Mouse (Mus musculus): ENCODE measurements around the gene Rpl7l1. TPM values are rescaled to one million over a fixed set of nuclear protein-coding genes. Genes with fewer than 3 reads are reported as not detected.
"Not testable (repeated sequence)": the region's sequence is repeated elsewhere in the genome, so short reads cannot be mapped to it uniquely, and the experiment has no call there.

Rpl7l1 gene
- polyA plus RNA-seq, 1 experiment = 13.7 TPM

- peaks cover 40% of the 10 kb centered on the region for H3K36me3 ChIP-seq (ENCODE audit: control insufficient read depth, insufficient read depth, low read length)
Measured at GRCm38 (mm10) chr17:46801761-46802160, 19.3 kb upstream of the Rpl7l1 start.

GRCm38 (mm10) chr17:46799680-46800079, 17.2 kb upstream of the Rpl7l1 start:
- no peak for DNase-seq (ENCODE audit: low read depth in 1 of 2, low spot score in 2 of 2)
- Histone ChIP-seq H3K4me3 (ENCODE audit: extremely low read depth, insufficient read depth, insufficient read length) (no peak overlapping the region), H3K27ac (ENCODE audit: insufficient read depth, low read length) (no peak overlapping the region), H3K36me3 (ENCODE audit: control insufficient read depth, insufficient read depth, low read length) (peaks cover 27% of the 10 kb centered on the region), H3K27me3 (ENCODE audit: control insufficient read depth, insufficient read depth, low read length) (no peaks in the 10 kb centered on the region), H3K4me1 (ENCODE audit: control insufficient read depth, insufficient read depth, insufficient read length) (no peaks in the 10 kb centered on the region; the same call in 1 of the 2 replicates)
- no peak for TF ChIP-seq CTCF (IDR thresholded peaks at IDR 0.05; ENCODE audit: extremely low read depth, insufficient read depth, insufficient read length, insufficient replicate concordance)
- TF ChIP-seq POLR2A (IDR thresholded peaks at IDR 0.05; ENCODE audit: low read depth, low read length) = no peak
- 70% methylated on average over 10 of the region's 10 CpGs for WGBS

More at GRCm38 (mm10) chr17:46801761-46802160, 19.3 kb upstream of the Rpl7l1 start:
- 77% methylated on average over 6 of the region's 6 CpGs for WGBS
- DNase-seq (ENCODE audit: low read depth in 1 of 2, low spot score in 2 of 2) = no peak
- Histone ChIP-seq H3K4me1 (ENCODE audit: control insufficient read depth, insufficient read depth, insufficient read length) (no peaks in the 10 kb centered on the region; the same call in 1 of the 2 replicates), H3K4me3 (ENCODE audit: extremely low read depth, insufficient read depth, insufficient read length) (no peak overlapping the region), H3K27me3 (ENCODE audit: control insufficient read depth, insufficient read depth, low read length) (no peaks in the 10 kb centered on the region), H3K27ac (ENCODE audit: insufficient read depth, low read length) (no peak overlapping the region)
- TF ChIP-seq POLR2A (IDR thresholded peaks at IDR 0.05; ENCODE audit: low read depth, low read length) = no peak
- TF ChIP-seq CTCF (IDR thresholded peaks at IDR 0.05; ENCODE audit: extremely low read depth, insufficient read depth, insufficient read length, insufficient replicate concordance) = no peak

- no peak for DNase-seq (ENCODE audit: low read depth in 1 of 2, low spot score in 2 of 2)
- Histone ChIP-seq H3K4me3 (ENCODE audit: extremely low read depth, insufficient read depth, insufficient read length) (no peak overlapping the region), H3K27ac (ENCODE audit: insufficient read depth, low read length) (no peak overlapping the region), H3K27me3 (ENCODE audit: control insufficient read depth, insufficient read depth, low read length) (no peaks in the 10 kb centered on the region), H3K4me1 (ENCODE audit: control insufficient read depth, insufficient read depth, insufficient read length) (no peaks in the 10 kb centered on the region; the same call in 1 of the 2 replicates), H3K36me3 (ENCODE audit: control insufficient read depth, insufficient read depth, low read length) (peaks cover 25% of the 10 kb centered on the region)
- WGBS = 88% methylated on average over 8 of the region's 8 CpGs
- TF ChIP-seq CTCF (IDR thresholded peaks at IDR 0.05; ENCODE audit: extremely low read depth, insufficient read depth, insufficient read length, insufficient replicate concordance) = no peak
- TF ChIP-seq POLR2A (IDR thresholded peaks at IDR 0.05; ENCODE audit: low read depth, low read length) = no peak
Measured at GRCm38 (mm10) chr17:46797386-46797785, 14.9 kb upstream of the Rpl7l1 start.

DNA sequence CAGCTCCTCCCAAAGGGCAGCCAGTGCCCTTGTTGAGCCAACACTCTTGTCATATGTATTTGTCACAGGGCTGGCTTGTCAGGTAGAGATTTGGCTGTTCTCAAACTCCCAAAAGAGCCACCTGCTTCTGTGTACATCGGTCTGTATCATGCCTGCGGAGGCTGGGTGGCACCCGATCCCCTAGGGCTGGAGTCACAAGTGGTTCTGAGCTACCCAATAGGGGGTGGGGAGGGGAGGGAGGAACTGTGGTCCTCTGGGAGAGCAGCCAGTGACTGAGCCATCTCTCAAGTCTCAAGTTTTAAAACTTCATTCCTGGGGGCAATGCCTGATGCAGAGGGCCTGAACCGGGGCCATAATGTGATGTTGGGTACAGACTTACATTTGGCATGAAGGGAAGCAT, 14.3 kb upstream of the Rpl7l1 start:
- peaks cover 20% of the 10 kb centered on the region for H3K36me3 ChIP-seq (ENCODE audit: control insufficient read depth, insufficient read depth, low read length)
- no peak for TF ChIP-seq CTCF (IDR thresholded peaks at IDR 0.05; ENCODE audit: extremely low read depth, insufficient read depth, insufficient read length, insufficient replicate concordance)
- TF ChIP-seq POLR2A (IDR thresholded peaks at IDR 0.05; ENCODE audit: low read depth, low read length) = no peak
- no peaks in the 10 kb centered on the region for H3K27me3 ChIP-seq (ENCODE audit: control insufficient read depth, insufficient read depth, low read length)
- no peak overlapping the region for H3K27ac ChIP-seq (ENCODE audit: insufficient read depth, low read length)
- DNase-seq (ENCODE audit: low read depth in 1 of 2, low spot score in 2 of 2) = no peak
- no peaks in the 10 kb centered on the region; the same call in 1 of the 2 replicates for H3K4me1 ChIP-seq (ENCODE audit: control insufficient read depth, insufficient read depth, insufficient read length)
- no peak overlapping the region for H3K4me3 ChIP-seq (ENCODE audit: extremely low read depth, insufficient read depth, insufficient read length)
- 95% methylated on average over 4 of the region's 4 CpGs for WGBS

DNA sequence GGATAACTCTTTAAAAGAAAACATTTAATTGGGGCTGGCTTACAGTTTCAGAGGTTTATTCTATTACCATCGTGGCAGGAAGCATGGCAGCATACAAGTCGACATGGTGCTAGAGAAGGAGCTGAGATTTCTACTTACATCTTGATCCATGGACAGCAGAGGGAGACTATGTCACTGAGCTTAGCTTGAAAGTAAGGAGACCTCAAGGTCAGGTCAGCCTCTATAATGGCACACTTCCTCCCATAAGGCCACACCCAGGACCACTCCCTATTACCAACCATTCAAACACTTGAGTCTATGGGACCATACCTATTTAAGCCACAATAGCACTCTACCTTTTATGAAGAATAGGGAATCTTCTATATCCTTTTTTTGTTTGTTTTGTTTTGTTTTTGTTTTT, 10.5 kb upstream of the Rpl7l1 start:
- TF ChIP-seq CTCF (IDR thresholded peaks at IDR 0.05; ENCODE audit: extremely low read depth, insufficient read depth, insufficient read length, insufficient replicate concordance) (no peak), POLR2A (IDR thresholded peaks at IDR 0.05; ENCODE audit: low read depth, low read length) (no peak)
- Histone ChIP-seq H3K36me3 (ENCODE audit: control insufficient read depth, insufficient read depth, low read length) (no peaks in the 10 kb centered on the region), H3K4me1 (ENCODE audit: control insufficient read depth, insufficient read depth, insufficient read length) (no peaks in the 10 kb centered on the region), H3K27me3 (ENCODE audit: control insufficient read depth, insufficient read depth, low read length) (no peaks in the 10 kb centered on the region), H3K27ac (ENCODE audit: insufficient read depth, low read length) (no peak overlapping the region), H3K4me3 (ENCODE audit: extremely low read depth, insufficient read depth, insufficient read length) (no peak overlapping the region)
- WGBS = 63% methylated on average over 2 of the region's 2 CpGs
- no peak for DNase-seq (ENCODE audit: low read depth in 1 of 2, low spot score in 2 of 2)

GRCm38 (mm10) chr17:46787974-46788373, 5.5 kb upstream of the Rpl7l1 start:
- not testable (repeated sequence) for DNase-seq (ENCODE audit: low read depth in 1 of 2, low spot score in 2 of 2); H3K4me3 ChIP-seq (ENCODE audit: extremely low read depth, insufficient read depth, insufficient read length); H3K4me1 ChIP-seq (ENCODE audit: control insufficient read depth, insufficient read depth, insufficient read length); H3K36me3 ChIP-seq (ENCODE audit: control insufficient read depth, insufficient read depth, low read length); H3K27me3 ChIP-seq (ENCODE audit: control insufficient read depth, insufficient read depth, low read length); H3K27ac ChIP-seq (ENCODE audit: insufficient read depth, low read length)
- 90% methylated on average over 2 of the region's 2 CpGs for WGBS

DNA sequence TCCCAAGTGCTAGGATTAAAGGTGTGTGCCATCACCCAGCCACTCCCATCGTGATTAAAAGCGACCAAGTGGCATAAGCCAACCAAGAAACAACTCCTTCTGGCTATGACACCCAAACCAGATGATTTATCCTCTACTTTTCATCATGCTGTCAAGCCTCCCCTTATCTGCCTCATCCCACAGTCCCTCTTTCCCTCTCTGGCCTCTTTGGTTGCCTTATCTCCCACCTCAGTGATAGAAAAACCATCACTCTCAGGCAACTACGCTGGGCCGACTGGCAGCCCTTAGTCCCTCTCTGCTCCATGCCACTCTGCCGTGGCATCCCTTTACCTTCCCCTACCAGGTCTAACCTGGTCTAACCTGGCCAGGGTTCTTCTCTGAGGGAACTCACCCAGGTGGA, 4.5 kb upstream of the Rpl7l1 start:
- no peaks in the 10 kb centered on the region for H3K27me3 ChIP-seq (ENCODE audit: control insufficient read depth, insufficient read depth, low read length)
- DNase-seq (ENCODE audit: low read depth in 1 of 2, low spot score in 2 of 2) = no peak
- H3K27ac ChIP-seq (ENCODE audit: insufficient read depth, low read length) = no peak overlapping the region
- TF ChIP-seq POLR2A (IDR thresholded peaks at IDR 0.05; ENCODE audit: low read depth, low read length) (no peak), CTCF (IDR thresholded peaks at IDR 0.05; ENCODE audit: extremely low read depth, insufficient read depth, insufficient read length, insufficient replicate concordance) (no peak)
- no peaks in the 10 kb centered on the region for H3K4me1 ChIP-seq (ENCODE audit: control insufficient read depth, insufficient read depth, insufficient read length)
- 81% methylated on average over 5 of the region's 5 CpGs for WGBS
- no peak overlapping the region for H3K4me3 ChIP-seq (ENCODE audit: extremely low read depth, insufficient read depth, insufficient read length)
- no peaks in the 10 kb centered on the region for H3K36me3 ChIP-seq (ENCODE audit: control insufficient read depth, insufficient read depth, low read length)
